Comparison of ENCODE assay signal across 25 mouse cellular contexts in genomic region chr19:26994586-26995352, GRCm38 (mm10).
DNase-seq lines count a peak whose midpoint lies in the region; ATAC-seq and TF ChIP-seq lines count a peak whose summit lies in the region.
"Had no signal": no experiment of that assay in that cellular context is flagged by ENCODE, and none has a peak within 500 bp of the region (broad histone marks: within the 10 kb centered on the region; RNA-seq: fewer than 3 reads in every experiment).

No protein-coding gene starts in this region.

- 24% methylated on average over 4 of the region's 4 CpGs for WGBS in kidney, embryonic 15.5 days
- WGBS in lung, embryonic 15.5 days: 53% methylated on average over 4 of the region's 4 CpGs
- WGBS in lung, postnatal 0 days: 57% methylated on average over 4 of the region's 4 CpGs
- 26% methylated on average over 4 of the region's 4 CpGs for WGBS in neural tube, embryonic 15.5 days

- no peak overlapping the region for H3K9ac ChIP-seq in kidney, embryonic 15.5 days
- no peak overlapping the region for H3K9ac ChIP-seq in lung, embryonic 15.5 days
- no peak overlapping the region for H3K9ac ChIP-seq in lung, postnatal 0 days (replicated peaks; ENCODE audit: low read depth)
- H3K9ac ChIP-seq in neural tube, embryonic 15.5 days (replicated peaks): no peak overlapping the region
- H3K9ac ChIP-seq: embryonic facial prominence, embryonic 12.5 days; forebrain, embryonic 13.5 days; hindbrain, embryonic 14.5 days; intestine, embryonic 15.5 days; limb, embryonic 15.5 days; liver, embryonic 14.5 days; midbrain, embryonic 12.5 days had no signal

- no peak overlapping the region for H3K4me2 ChIP-seq in kidney, embryonic 15.5 days
- H3K4me2 ChIP-seq in lung, embryonic 15.5 days: no peak overlapping the region
- no peak overlapping the region for H3K4me2 ChIP-seq in lung, postnatal 0 days (replicated peaks; ENCODE audit: low read depth, low read length)
- H3K4me2 ChIP-seq in neural tube, embryonic 15.5 days: no peak overlapping the region
- H3K4me2 ChIP-seq: embryonic facial prominence, embryonic 12.5 days; forebrain, embryonic 13.5 days; hindbrain, embryonic 14.5 days; intestine, embryonic 15.5 days; limb, embryonic 15.5 days; midbrain, embryonic 12.5 days had no signal

- DNase-seq in kidney, adult 8-10 months: no peak
- DNase-seq in lung, postnatal 0 days (ENCODE audit: low spot score): no peak
- peak; percentile 25 for DNase-seq in thymus, postnatal 25 days
- DNase-seq in thymus, adult 18-20 months: no peak
- DNase-seq: adrenal gland, adult 8-10 months; B cell, adult 2 months; cerebellum, adult 18-20 months; cerebellum, postnatal 14 days; gastrocnemius, adult 2 months; left cerebral cortex, postnatal 4 days; thymus, adult 2 months had no signal

- ATAC-seq in kidney, embryonic 15.5 days (replicated peaks; ENCODE audit: low FRiP score): peak; percentile 56
- no peak; the same call in 1 of the 2 replicates for ATAC-seq in lung, embryonic 15.5 days (ENCODE audit: borderline replicate concordance, extremely low read depth, low FRiP score, low TSS enrichment)
- no peak for ATAC-seq in lung, postnatal 0 days
- ATAC-seq in neural tube, embryonic 15.5 days (ENCODE audit: low FRiP score): peak; percentile 75
- ATAC-seq: activated CD4-positive, CD25-positive, alpha-beta regulatory T cell, adult 4 months; forebrain, embryonic 13.5 days; intestine, embryonic 15.5 days had no signal

- H3K27me3 ChIP-seq in kidney, embryonic 15.5 days: no peaks in the 10 kb centered on the region
- no peaks in the 10 kb centered on the region for H3K27me3 ChIP-seq in lung, embryonic 15.5 days
- no peaks in the 10 kb centered on the region for H3K27me3 ChIP-seq in lung, postnatal 0 days (replicated peaks; ENCODE audit: insufficient read depth, low read length)
- H3K27me3 ChIP-seq in neural tube, embryonic 15.5 days (replicated peaks): no peaks in the 10 kb centered on the region
- H3K27me3 ChIP-seq: CH12.LX; embryonic facial prominence, embryonic 12.5 days; forebrain, embryonic 13.5 days; intestine, embryonic 15.5 days; limb, embryonic 15.5 days; midbrain, embryonic 12.5 days had no signal

- H3K36me3 ChIP-seq in kidney, embryonic 15.5 days: no peaks in the 10 kb centered on the region
- no peaks in the 10 kb centered on the region for H3K36me3 ChIP-seq in lung, embryonic 15.5 days
- no peaks in the 10 kb centered on the region for H3K36me3 ChIP-seq in lung, postnatal 0 days (ENCODE audit: insufficient read depth, low read length)
- H3K36me3 ChIP-seq in neural tube, embryonic 15.5 days: no peaks in the 10 kb centered on the region
- H3K36me3 ChIP-seq: embryonic facial prominence, embryonic 12.5 days; G1E; intestine, embryonic 15.5 days; limb, embryonic 15.5 days; midbrain, embryonic 12.5 days had no signal

- no peak for TF ChIP-seq EP300 in lung, postnatal 0 days (IDR thresholded peaks at IDR 0.05)

- no peak for TF ChIP-seq CTCF in lung, postnatal 0 days (IDR thresholded peaks at IDR 0.05)

- H3K4me3 ChIP-seq in kidney, embryonic 15.5 days (replicated peaks): no peak overlapping the region
- H3K4me3 ChIP-seq in lung, embryonic 15.5 days: no peak overlapping the region
- H3K4me3 ChIP-seq in lung, postnatal 0 days (ENCODE audit: low read depth, low read length): no peak overlapping the region
- no peak overlapping the region for H3K4me3 ChIP-seq in neural tube, embryonic 15.5 days (replicated peaks)
- H3K4me3 ChIP-seq: embryonic facial prominence, embryonic 12.5 days; forebrain, embryonic 13.5 days; gastrocnemius, adult 2 months; intestine, embryonic 15.5 days; left cerebral cortex, adult 2 months; limb, embryonic 15.5 days; midbrain, embryonic 12.5 days had no signal

- H3K4me1 ChIP-seq in kidney, embryonic 15.5 days: peaks cover 5% of the 10 kb centered on the region; the same call in 1 of the 2 replicates
- H3K4me1 ChIP-seq in lung, embryonic 15.5 days: 0 out of 2 replicates have a peak, but pooled peaks cover 3% of the 10 kb centered on the region
- H3K4me1 ChIP-seq in lung, postnatal 0 days (ENCODE audit: insufficient read depth, low read depth, low read length): no peaks in the 10 kb centered on the region
- no peaks in the 10 kb centered on the region; the same call in 1 of the 2 replicates for H3K4me1 ChIP-seq in neural tube, embryonic 15.5 days
- H3K4me1 ChIP-seq: embryonic facial prominence, embryonic 12.5 days; forebrain, embryonic 13.5 days; intestine, embryonic 15.5 days; limb, embryonic 15.5 days; midbrain, embryonic 12.5 days had no signal

- H3K27ac ChIP-seq in kidney, embryonic 15.5 days: peak overlapping the region; percentile 81
- 0 out of 2 replicates have a peak overlapping the region, but pooled peaks have one; percentile 15 for H3K27ac ChIP-seq in lung, embryonic 15.5 days
- H3K27ac ChIP-seq in lung, postnatal 0 days (ENCODE audit: low read length): no peak overlapping the region
- no peak overlapping the region for H3K27ac ChIP-seq in neural tube, embryonic 15.5 days (replicated peaks)
- H3K27ac ChIP-seq: embryonic facial prominence, embryonic 12.5 days; forebrain, embryonic 13.5 days; gastrocnemius, adult 2 months; hindbrain, embryonic 14.5 days; intestine, embryonic 15.5 days; left cerebral cortex, adult 2 months; limb, embryonic 15.5 days; liver, embryonic 14.5 days; midbrain, embryonic 12.5 days had no signal

- H3K9me3 ChIP-seq in kidney, embryonic 15.5 days (replicated peaks): no peaks in the 10 kb centered on the region
- no peaks in the 10 kb centered on the region for H3K9me3 ChIP-seq in lung, embryonic 15.5 days
- no peaks in the 10 kb centered on the region for H3K9me3 ChIP-seq in lung, postnatal 0 days (ENCODE audit: low read length)
- no peaks in the 10 kb centered on the region for H3K9me3 ChIP-seq in neural tube, embryonic 15.5 days (replicated peaks)
- H3K9me3 ChIP-seq: embryonic facial prominence, embryonic 12.5 days; forebrain, embryonic 13.5 days; G1E; intestine, embryonic 15.5 days; limb, embryonic 15.5 days; midbrain, embryonic 12.5 days had no signal

Comparison
In these comparisons a context has a peak if more than half of its experiments do, and no peak if none do; other contexts are left out.
1. H3K27ac ChIP-seq: peak in kidney, embryonic 15.5 days (single experiment) and lung, embryonic 15.5 days (single experiment); none in lung, postnatal 0 days (single experiment) and neural tube, embryonic 15.5 days (single experiment).
2. ATAC-seq: peak in kidney, embryonic 15.5 days (single experiment) and neural tube, embryonic 15.5 days (single experiment); none in lung, embryonic 15.5 days (single experiment) and lung, postnatal 0 days (single experiment).